Mouse (Mus musculus): ENCODE data around the gene Hist1h4k.
A peak's percentile ranks its signal among the peaks of the same experiment; 100 is the strongest.

Hist1h4k gene

GRCm38 (mm10) chr13:21718381-21719080, 31.8 kb downstream of the Hist1h4k start:
- DNase-seq (ENCODE audit: low read depth, low spot score) = peak; percentile 59

GRCm38 (mm10) chr13:21717397-21718357, 32.6 kb downstream of the Hist1h4k start, which contains the start of gene Hist1h3h:
TSS of gene Hist1h3h (plus strand) at chr13:21717659.
- peak; percentile 96 for DNase-seq (ENCODE audit: low read depth, low spot score)

GRCm38 (mm10) chr13:21716540-21717391, 33.5 kb downstream of the Hist1h4k start:
- DNase-seq (ENCODE audit: low read depth, low spot score) = peak; percentile 81

- DNase-seq (ENCODE audit: low read depth, low spot score) = peak; percentile 96
Observed at GRCm38 (mm10) chr13:21715864-21716539, 34.3 kb downstream of the Hist1h4k start, which contains the start of the genes Hist1h2bl and Hist1h2ai. TSS of gene Hist1h2bl (minus strand) at chr13:21716143. TSS of gene Hist1h2ai (plus strand) at chr13:21716422.

- peak; percentile 75 for DNase-seq (ENCODE audit: low read depth, low spot score)
Observed at GRCm38 (mm10) chr13:21715131-21715863, 35.0 kb downstream of the Hist1h4k start.

- peak; percentile 85 for DNase-seq (ENCODE audit: low read depth, low spot score)
Observed at GRCm38 (mm10) chr13:21714725-21715124, 35.6 kb downstream of the Hist1h4k start.

- no peak for DNase-seq (ENCODE audit: low read depth, low spot score)
Observed at GRCm38 (mm10) chr13:21711698-21712097, 38.6 kb downstream of the Hist1h4k start.

GRCm38 (mm10) chr13:21710821-21711525, 39.3 kb downstream of the Hist1h4k start:
- peak; percentile 89 for DNase-seq (ENCODE audit: low read depth, low spot score)

GRCm38 (mm10) chr13:21710031-21710711, 40.1 kb downstream of the Hist1h4k start:
- DNase-seq (ENCODE audit: low read depth, low spot score) = peak; percentile 92

- DNase-seq (ENCODE audit: low read depth, low spot score) = no peak
Observed at GRCm38 (mm10) chr13:21706669-21707068, 43.6 kb downstream of the Hist1h4k start.

Data from A20 (cell line).